Mouse (Mus musculus) MEL (cell line): ENCODE results near the gene Il10rb. TPM values are rescaled to one million over a fixed set of nuclear protein-coding genes. Genes with fewer than 3 reads are reported as not detected.

Source experiments
- DNase-seq: peaks from one replicate; pipeline ENCODE4 v3.0.0; 2011; ENCODE audit warnings: low read depth, low spot score
- H3K27ac ChIP-seq: 2 replicates; pipeline ENCODE4 v1.5.1; 2012; ENCODE audit warnings: low read depth, mild to moderate bottlenecking, control low read depth, low read length, moderate library complexity; ENCODE audit not compliant: control insufficient read depth
- H3K27me3 ChIP-seq, 2 experiments: fragments of 150-350 bp in 1 of 2; sonication (generic) in 1 of 2; 2 replicates each; pipeline ENCODE4 v1.6.1; 2012; ENCODE audit warnings: low read length in 2 of 2, mild to moderate bottlenecking in 2 of 2, improper control_type of control experiment in 1 of 2, moderate library complexity in 1 of 2; ENCODE audit not compliant: insufficient read depth in 2 of 2, control insufficient read depth in 1 of 2
- H3K36me3 ChIP-seq, 2 experiments: 2 replicates each; pipeline ENCODE4 v1.6.1; 2012 to 2014; ENCODE audit warnings: low read length in 2 of 2, improper control_type of control experiment in 1 of 2, inconsistent platforms in 1 of 2, mild to moderate bottlenecking in 1 of 2; ENCODE audit not compliant: insufficient read depth in 2 of 2, control insufficient read depth in 1 of 2
- H3K4me1 ChIP-seq, 2 experiments: fragments of 150-350 bp in 1 of 2; sonication (generic) in 1 of 2; 2 replicates each; pipeline ENCODE4 v1.6.1; 2012; ENCODE audit warnings: low read length in 2 of 2, improper control_type of control experiment in 1 of 2, mild to moderate bottlenecking in 1 of 2; ENCODE audit not compliant: insufficient read depth in 2 of 2, control insufficient read depth in 1 of 2
- H3K4me3 ChIP-seq, 2 experiments: fragments of 150-350 bp in 1 of 2; sonication (generic) in 1 of 2; 2 replicates each; pipeline ENCODE4 v1.5.1; 2012; ENCODE audit warnings: low read depth in 2 of 2, low read length in 2 of 2, mild to moderate bottlenecking in 2 of 2, moderate library complexity in 2 of 2, control low read depth in 1 of 2, improper control_type of control experiment in 1 of 2; ENCODE audit not compliant: control insufficient read depth in 1 of 2, insufficient read depth in 1 of 2
- H3K79me2 ChIP-seq: 2 replicates; pipeline ENCODE4 v1.6.1; 2012; ENCODE audit warnings: mild to moderate bottlenecking, low read length, moderate library complexity; ENCODE audit not compliant: control insufficient read depth, poor library complexity, insufficient read depth
- H3K9ac ChIP-seq: 2 replicates; pipeline ENCODE4 v1.6.1; 2012; ENCODE audit warnings: low read depth, mild to moderate bottlenecking, control low read depth, low read length, moderate library complexity; ENCODE audit not compliant: control insufficient read depth, poor library complexity, severe bottlenecking
- H3K9me3 ChIP-seq: fragments of 150-350 bp; sonication (generic); replicated peaks from 2 replicates; pipeline ENCODE4 v1.6.1; 2012; ENCODE audit warnings: mild to moderate bottlenecking, low read length, improper control_type of control experiment, moderate library complexity; ENCODE audit not compliant: insufficient read depth
- CHD2 ChIP-seq: IDR thresholded peaks from 2 replicates; pipeline ENCODE4 v1.6.1; 2011; ENCODE audit warnings: low read length, improper control_type of control experiment
- CTCF ChIP-seq, 3 experiments: IDR thresholded peaks in 2 of 3; conservative IDR thresholded peaks in 1 of 3; 2 replicates each; pipeline ENCODE4 v1.5.1; 2011 to 2012; ENCODE audit warnings: low read length in 3 of 3, low read depth in 2 of 3, mild to moderate bottlenecking in 2 of 3, improper control_type of control experiment in 1 of 3, inconsistent platforms in 1 of 3, mixed read lengths in 1 of 3, moderate library complexity in 1 of 3; ENCODE audit not compliant: control insufficient read depth in 1 of 3, insufficient read depth in 1 of 3, poor library complexity in 1 of 3, severe bottlenecking in 1 of 3
- ELF1 ChIP-seq: IDR thresholded peaks from 2 replicates; pipeline ENCODE4 v1.6.1; 2014; ENCODE audit warnings: low read depth, mild to moderate bottlenecking, inconsistent platforms, low read length, improper control_type of control experiment, moderate library complexity
- ETS1 ChIP-seq: IDR thresholded peaks from 2 replicates; pipeline ENCODE4 v1.6.1; 2012; ENCODE audit warnings: low read depth, mild to moderate bottlenecking, inconsistent platforms, low read length, improper control_type of control experiment, moderate library complexity
- HCFC1 ChIP-seq: IDR thresholded peaks from 2 replicates; pipeline ENCODE4 v1.6.1; 2012; ENCODE audit warnings: low read depth, mild to moderate bottlenecking, inconsistent platforms, low read length, improper control_type of control experiment, moderate library complexity
- JUND ChIP-seq: IDR thresholded peaks from 2 replicates; pipeline ENCODE4 v1.6.1; 2011; ENCODE audit warnings: low read depth, mild to moderate bottlenecking, improper control_type of control experiment, low read length
- KAT2A ChIP-seq: conservative IDR thresholded peaks from 2 replicates; pipeline ENCODE4 v1.6.1; 2012; ENCODE audit warnings: low read depth, low read length, improper control_type of control experiment, inconsistent platforms
- MAZ ChIP-seq: IDR thresholded peaks from 2 replicates; pipeline ENCODE4 v1.6.1; 2012; ENCODE audit warnings: low read depth, mild to moderate bottlenecking, inconsistent platforms, low read length, improper control_type of control experiment
- MEF2A ChIP-seq: IDR thresholded peaks from 2 replicates; pipeline ENCODE4 v1.6.1; 2014; ENCODE audit warnings: low read depth, mild to moderate bottlenecking, inconsistent platforms, low read length, improper control_type of control experiment; ENCODE audit not compliant: poor library complexity, insufficient replicate concordance, severe bottlenecking; ENCODE audit errors: extremely low read depth
- MYC ChIP-seq: IDR thresholded peaks from 2 replicates; pipeline ENCODE4 v1.6.1; 2011; ENCODE audit warnings: low read depth, mild to moderate bottlenecking, low read length, improper control_type of control experiment, moderate library complexity
- POLR2AphosphoS2 ChIP-seq: IDR thresholded peaks from 2 replicates; pipeline ENCODE4 v1.6.1; 2011; ENCODE audit warnings: low read length, improper control_type of control experiment
- POLR2AphosphoS5 ChIP-seq: IDR thresholded peaks from 2 replicates; pipeline ENCODE4 v1.6.1; 2012; ENCODE audit warnings: low read depth, borderline replicate concordance, mild to moderate bottlenecking, inconsistent platforms, low read length, moderate library complexity, mixed read lengths
- RCOR1 ChIP-seq: IDR thresholded peaks from 2 replicates; pipeline ENCODE4 v1.6.1; 2012; ENCODE audit warnings: low read depth, mild to moderate bottlenecking, inconsistent platforms, low read length, improper control_type of control experiment
- SIN3A ChIP-seq: IDR thresholded peaks from 2 replicates; pipeline ENCODE4 v1.6.1; 2012; ENCODE audit warnings: low read length, improper control_type of control experiment, inconsistent platforms
- TAL1 ChIP-seq: IDR thresholded peaks from 2 replicates; pipeline ENCODE4 v1.6.1; 2012; ENCODE audit warnings: mild to moderate bottlenecking, inconsistent platforms, low read length, moderate library complexity, mixed read lengths
- USF1 ChIP-seq: IDR thresholded peaks from 2 replicates; pipeline ENCODE4 v1.6.1; 2014; ENCODE audit warnings: low read depth, mild to moderate bottlenecking, inconsistent platforms, low read length, improper control_type of control experiment, moderate library complexity
- USF2 ChIP-seq, 2 experiments: IDR thresholded peaks; 2 replicates each; pipeline ENCODE4 v1.6.1; 2011 to 2012; ENCODE audit warnings: improper control_type of control experiment in 2 of 2, low read length in 2 of 2, borderline replicate concordance in 1 of 2, inconsistent platforms in 1 of 2, low read depth in 1 of 2, mild to moderate bottlenecking in 1 of 2; ENCODE audit not compliant: insufficient read depth in 1 of 2
- ZC3H11A ChIP-seq: IDR thresholded peaks from 2 replicates; pipeline ENCODE4 v1.6.1; 2012; ENCODE audit warnings: low read depth, mild to moderate bottlenecking, inconsistent platforms, low read length, improper control_type of control experiment
- polyA plus RNA-seq, 2 experiments: library from polyadenylated mRNA; stranded (reverse) in 1 of 2; unstranded in 1 of 2; fragments of >175 nt in 1 of 2; fragments of >200 nt in 1 of 2; gene quantifications; 2 replicates each; pipeline versions ENCODE4 v1.2.1 to v1.2.4; 2012; ENCODE audit warnings: low replicate concordance in 2 of 2, low read depth in 1 of 2; ENCODE audit not compliant: insufficient read length in 2 of 2, insufficient read depth in 1 of 2, missing spikeins in 1 of 2
- total RNA-seq: library from RNA; depleted of rRNA; stranded (reverse); fragments of 300-350 nt; gene quantifications from 2 replicates; pipeline ENCODE4 v1.2.3, GENCODE M21; 2012

Il10rb gene
- total and polyA plus RNA-seq, 3 experiments: 4.7 to 14.6 TPM; not detected in 1

GRCm38 (mm10) chr16:91426586-91426985 is 20.6 kb downstream of the Il10rb start:
- H3K27me3 ChIP-seq: no peaks in the 10 kb centered on the region
- no peak overlapping the region for H3K27ac ChIP-seq
- no peak overlapping the region for H3K4me3 ChIP-seq
- no peaks in the 10 kb centered on the region for H3K9me3 ChIP-seq
- no peaks in the 10 kb centered on the region for H3K36me3 ChIP-seq
- no peak overlapping the region for H3K9ac ChIP-seq
- H3K79me2 ChIP-seq: no peaks in the 10 kb centered on the region
- H3K4me1 ChIP-seq: no peaks in the 10 kb centered on the region
- DNase-seq: no peak
- TF ChIP-seq MYC: no peak
- TF ChIP-seq KAT2A: no peak
- no peak for TF ChIP-seq SIN3A
- TF ChIP-seq TAL1: no peak
- no peak for TF ChIP-seq MEF2A
- TF ChIP-seq ZC3H11A: no peak
- no peak for TF ChIP-seq CTCF (IDR thresholded peaks at IDR 0.05 in 2 of 3, conservative IDR thresholded peaks at IDR 0.05 in 1 of 3; ENCODE audit: control insufficient read depth in 1 of 3, insufficient read depth in 1 of 3, low read depth in 2 of 3, low read length in 3 of 3, poor library complexity in 1 of 3, severe bottlenecking in 1 of 3)
- no peak for TF ChIP-seq CHD2
- no peak for TF ChIP-seq MAZ

GRCm38 (mm10) chr16:91427461-91427860 is 21.5 kb downstream of the Il10rb start:
- no peaks in the 10 kb centered on the region for H3K9me3 ChIP-seq
- no peak for TF ChIP-seq CTCF (IDR thresholded peaks at IDR 0.05 in 2 of 3, conservative IDR thresholded peaks at IDR 0.05 in 1 of 3; ENCODE audit: control insufficient read depth in 1 of 3, insufficient read depth in 1 of 3, low read depth in 2 of 3, low read length in 3 of 3, poor library complexity in 1 of 3, severe bottlenecking in 1 of 3)
- TF ChIP-seq ETS1: no peak
- no peak for TF ChIP-seq ZC3H11A
- TF ChIP-seq JUND: no peak
- TF ChIP-seq POLR2AphosphoS5: no peak
- no peak for TF ChIP-seq USF2 (IDR thresholded peaks at IDR 0.05; ENCODE audit: borderline replicate concordance in 1 of 2, insufficient read depth in 1 of 2, low read depth in 1 of 2, low read length in 2 of 2)
- TF ChIP-seq HCFC1: no peak
- TF ChIP-seq ELF1: no peak
- no peak for TF ChIP-seq RCOR1
- TF ChIP-seq USF1: no peak
- TF ChIP-seq CHD2: no peak
- no peak for TF ChIP-seq MEF2A
- TF ChIP-seq POLR2AphosphoS2: no peak
- H3K36me3 ChIP-seq: no peaks in the 10 kb centered on the region
- no peak overlapping the region for H3K27ac ChIP-seq
- no peaks in the 10 kb centered on the region for H3K27me3 ChIP-seq
- no peak for DNase-seq
- H3K79me2 ChIP-seq: no peaks in the 10 kb centered on the region
- no peak overlapping the region for H3K4me3 ChIP-seq
- H3K9ac ChIP-seq: no peak overlapping the region
- no peaks in the 10 kb centered on the region for H3K4me1 ChIP-seq
